9 mouse cellular contexts compared by ENCODE assay signal in genomic region chr4:134401181-134401661, GRCm38 (mm10). TPM values are rescaled to one million over a fixed set of nuclear protein-coding genes. Genes with fewer than 3 reads are reported as not detected.
A peak's percentile ranks its signal among the peaks of the same experiment; 100 is the strongest.
DNase-seq lines count a peak whose midpoint lies in the region; ATAC-seq and TF ChIP-seq lines count a peak whose summit lies in the region.
"Had no signal": no experiment of that assay in that cellular context is flagged by ENCODE, and none has a peak within 500 bp of the region (broad histone marks: within the 10 kb centered on the region; RNA-seq: fewer than 3 reads in every experiment).

No protein-coding gene starts in this region.

- peak overlapping the region; percentile 26 for H3K4me3 ChIP-seq in forebrain, embryonic 11.5 days (ENCODE audit: low read depth, low read length)
- H3K4me3 ChIP-seq in heart, postnatal 0 days (ENCODE audit: low read depth, low read length), result peak overlapping the region; percentile 40
- peak overlapping the region; percentile 50 to 61 for H3K4me3 ChIP-seq in liver, embryonic 14.5 days (ENCODE audit: insufficient read depth in 1 of 2, low read depth in 2 of 2, low read length in 2 of 2)

- no peaks in the 10 kb centered on the region for H3K27me3 ChIP-seq in forebrain, embryonic 11.5 days (ENCODE audit: control insufficient read depth, insufficient read depth, low read length)
- H3K27me3 ChIP-seq in heart, postnatal 0 days (ENCODE audit: control insufficient read depth, insufficient read depth, low read length), result no peaks in the 10 kb centered on the region
- no peaks in the 10 kb centered on the region for H3K27me3 ChIP-seq in liver, embryonic 14.5 days (ENCODE audit: control insufficient read depth, insufficient read depth, low read length)
- H3K27me3 ChIP-seq: Patski had no signal

- H3K9me3 ChIP-seq in forebrain, embryonic 11.5 days (ENCODE audit: control insufficient read depth, low read length), result no peaks in the 10 kb centered on the region
- H3K9me3 ChIP-seq in heart, postnatal 0 days (replicated peaks; ENCODE audit: control insufficient read depth, low read length), result no peaks in the 10 kb centered on the region
- H3K9me3 ChIP-seq in liver, embryonic 14.5 days (ENCODE audit: control insufficient read depth, low read length), result no peaks in the 10 kb centered on the region

- peak overlapping the region; percentile 43 for H3K9ac ChIP-seq in forebrain, embryonic 11.5 days (ENCODE audit: low read length)
- peak overlapping the region; percentile 45; the same call in 1 of the 2 replicates for H3K9ac ChIP-seq in heart, postnatal 0 days (replicated peaks; ENCODE audit: low read depth, low read length)
- no peak overlapping the region; the same call in 1 of the 2 replicates for H3K9ac ChIP-seq in liver, embryonic 14.5 days (replicated peaks)

- no peak for TF ChIP-seq EP300 in heart, postnatal 0 days (IDR thresholded peaks at IDR 0.05; ENCODE audit: low read depth)
- TF ChIP-seq EP300 in liver, embryonic 14.5 days (IDR thresholded peaks at IDR 0.05; ENCODE audit: low read depth), result no peak

- H3K36me3 ChIP-seq in forebrain, embryonic 11.5 days (ENCODE audit: control insufficient read depth, insufficient read depth, low read length), result no peaks in the 10 kb centered on the region
- H3K36me3 ChIP-seq in heart, postnatal 0 days (replicated peaks; ENCODE audit: control insufficient read depth, insufficient read depth, low read length), result no peaks in the 10 kb centered on the region
- no peaks in the 10 kb centered on the region for H3K36me3 ChIP-seq in liver, embryonic 14.5 days (replicated peaks; ENCODE audit: control insufficient read depth, insufficient read depth, low read depth)

- WGBS in forebrain, embryonic 11.5 days, result 6% methylated on average over 14 of the region's 19 CpGs
- WGBS in heart, postnatal 0 days, result 6% methylated on average over 19 of the region's 19 CpGs
- 2% methylated on average over 19 of the region's 19 CpGs for WGBS in liver, embryonic 14.5 days (ENCODE audit: insufficient replicate concordance)

- peak; percentile 31 for DNase-seq in ovary, adult 18-20 months (ENCODE audit: low spot score)
- no peak for DNase-seq in ovary, postnatal 10 days (ENCODE audit: low spot score)
- peak; percentile 85 for DNase-seq in forebrain, embryonic 11.5 days (ENCODE audit: low spot score)
- DNase-seq in heart, postnatal 0 days (ENCODE audit: low spot score), result peak; percentile 45
- peak; percentile 76 to 83 for DNase-seq in kidney, postnatal 4 days
- peak in 1 of 3 experiments; percentile 42 for DNase-seq in liver, embryonic 14.5 days (ENCODE audit: low read depth in 3 of 3, low spot score in 3 of 3)
- peak; percentile 66 for DNase-seq in naive thymus-derived CD4-positive, alpha-beta T cell, adult 2 months (ENCODE audit: low read depth)
- DNase-seq in thymus, adult 18-20 months, result peak; percentile 58 to 69

- TF ChIP-seq CTCF in heart, postnatal 0 days (IDR thresholded peaks at IDR 0.05; ENCODE audit: low read depth), result no peak
- no peak for TF ChIP-seq CTCF in liver, embryonic 14.5 days (IDR thresholded peaks at IDR 0.05; ENCODE audit: low read depth)

- no peak overlapping the region for H3K27ac ChIP-seq in forebrain, embryonic 11.5 days (ENCODE audit: low read depth, low read length)
- no peak overlapping the region for H3K27ac ChIP-seq in heart, postnatal 0 days (ENCODE audit: low read depth)
- H3K27ac ChIP-seq in liver, embryonic 14.5 days, result no peak overlapping the region; the same call in 1 of the 2 replicates

- ATAC-seq in forebrain, embryonic 11.5 days (replicated peaks; ENCODE audit: low FRiP score), result peak; percentile 66
- peak; percentile 36 for ATAC-seq in heart, postnatal 0 days (ENCODE audit: insufficient read depth, low read depth)
- peak; percentile 80 for ATAC-seq in liver, embryonic 14.5 days (ENCODE audit: insufficient read depth)
- ATAC-seq: Patski had no signal

- peak overlapping the region; percentile 67 for H3K4me2 ChIP-seq in forebrain, embryonic 11.5 days (ENCODE audit: low read depth, low read length, severe bottlenecking)
- H3K4me2 ChIP-seq in heart, postnatal 0 days (ENCODE audit: low read depth, low read length), result peak overlapping the region; percentile 66
- H3K4me2 ChIP-seq in liver, embryonic 14.5 days (ENCODE audit: low read depth), result peak overlapping the region; percentile 86

- H3K4me1 ChIP-seq in forebrain, embryonic 11.5 days (replicated peaks; ENCODE audit: control insufficient read depth, insufficient read depth, low read length), result peaks cover 7% of the 10 kb centered on the region
- H3K4me1 ChIP-seq in heart, postnatal 0 days (ENCODE audit: control insufficient read depth, insufficient read depth), result peaks cover 31% of the 10 kb centered on the region
- peaks cover 19 to 27% of the 10 kb centered on the region in 2 experiments for H3K4me1 ChIP-seq in liver, embryonic 14.5 days (replicated peaks; ENCODE audit: control insufficient read depth in 2 of 2, insufficient read depth in 2 of 2, low read length in 1 of 2)

RNA-seq across cellular contexts. Expression of gene Pafah2, which starts 5.1 kb away (rescaled TPM):
- polyA plus RNA-seq in forebrain, embryonic 11.5 days (2014; fragmentation: Nextera tagmentation; extraction: Ambion mirVana), result 7.2 and 8.8 TPM in 2 replicates
- total RNA-seq in heart, postnatal 0 days (2014; rRNA removed; ENCODE audit: low replicate concordance), result 16.3 and 17.2 TPM in 2 replicates
- 7.2 and 7.8 TPM in 2 replicates for polyA plus RNA-seq in heart, postnatal 0 days (2015; fragmentation: Nextera tagmentation; extraction: Ambion mirVana)
- 3.9 and 4.3 TPM in 2 replicates for polyA plus RNA-seq in liver, embryonic 14.5 days (2012; rRNA removed)
- 4.3 and 5.4 TPM in 2 replicates for polyA plus RNA-seq in liver, embryonic 14.5 days (2014; fragmentation: Nextera tagmentation; extraction: Ambion mirVana)

RNA-seq across cellular contexts. Expression of gene Extl1, which starts 17.6 kb away (rescaled TPM):
- polyA plus RNA-seq in forebrain, embryonic 11.5 days (2014; fragmentation: Nextera tagmentation; extraction: Ambion mirVana), result 0.15 and 0.71 TPM in 2 replicates
- total RNA-seq in heart, postnatal 0 days (2014; rRNA removed; ENCODE audit: low replicate concordance), result 3.1 and 11.5 TPM in 2 replicates
- 2.9 and 3.4 TPM in 2 replicates for polyA plus RNA-seq in heart, postnatal 0 days (2015; fragmentation: Nextera tagmentation; extraction: Ambion mirVana)
- 0.04 and 0.16 TPM in 2 replicates for polyA plus RNA-seq in liver, embryonic 14.5 days (2012; rRNA removed)
- polyA plus RNA-seq in liver, embryonic 14.5 days (2014; fragmentation: Nextera tagmentation; extraction: Ambion mirVana), result 0.04 and 0.11 TPM in 2 replicates

RNA-seq across cellular contexts. Expression of gene Slc30a2, which starts 58.2 kb away (rescaled TPM):
- not detected in 2 replicates for polyA plus RNA-seq in forebrain, embryonic 11.5 days (2014; fragmentation: Nextera tagmentation; extraction: Ambion mirVana)
- 0.38 TPM in 1 of 2 replicates, not detected in the other for total RNA-seq in heart, postnatal 0 days (2014; rRNA removed; ENCODE audit: low replicate concordance)
- 0.16 and 0.33 TPM in 2 replicates for polyA plus RNA-seq in heart, postnatal 0 days (2015; fragmentation: Nextera tagmentation; extraction: Ambion mirVana)
- 0.02 TPM in 1 of 2 replicates, not detected in the other for polyA plus RNA-seq in liver, embryonic 14.5 days (2012; rRNA removed)
- polyA plus RNA-seq in liver, embryonic 14.5 days (2014; fragmentation: Nextera tagmentation; extraction: Ambion mirVana), result not detected in 2 replicates
- polyA plus RNA-seq: Patski had no signal
